Mouse (Mus musculus) liver, embryonic 15.5 days (tissue): ENCODE data around the gene Vps37c. TPM values are rescaled to one million over a fixed set of nuclear protein-coding genes. Genes with fewer than 3 reads are reported as not detected.

ENCODE experiments used
- ATAC-seq: fragments of 200-750 bp; cut with Nextera tagmentation; 2 replicates; pipeline ENCODE4 v1.8.0; 2017; ENCODE audit warnings: moderate number of reproducible peaks, mild to moderate bottlenecking, moderate library complexity; ENCODE audit not compliant: insufficient read depth
- H3K27ac ChIP-seq: fragments of 300-500 bp; sonication (generic); replicated peaks from 2 replicates; pipeline ENCODE4 v1.5.1; 2015; ENCODE audit warnings: mild to moderate bottlenecking, inconsistent platforms
- H3K27me3 ChIP-seq: fragments of 300-500 bp; sonication (generic); 2 replicates; pipeline ENCODE4 v1.6.1; 2015; ENCODE audit warnings: mild to moderate bottlenecking, inconsistent platforms
- H3K36me3 ChIP-seq: fragments of 300-500 bp; sonication (generic); replicated peaks from 2 replicates; pipeline ENCODE4 v1.6.1; 2015; ENCODE audit warnings: moderate library complexity, mild to moderate bottlenecking, inconsistent platforms
- H3K4me1 ChIP-seq: fragments of 300-500 bp; sonication (generic); replicated peaks from 2 replicates; pipeline ENCODE4 v1.6.1; 2015; ENCODE audit warnings: inconsistent platforms
- H3K4me2 ChIP-seq: fragments of 300-500 bp; sonication (generic); 2 replicates; pipeline ENCODE4 v1.6.1; 2015; ENCODE audit warnings: moderate library complexity, mild to moderate bottlenecking, inconsistent platforms
- H3K4me3 ChIP-seq: fragments of 300-500 bp; sonication (generic); replicated peaks from 2 replicates; pipeline ENCODE4 v1.5.1; 2015; ENCODE audit warnings: mild to moderate bottlenecking, inconsistent platforms
- H3K9ac ChIP-seq: fragments of 300-500 bp; sonication (generic); 2 replicates; pipeline ENCODE4 v1.6.1; 2015; ENCODE audit warnings: moderate library complexity, mild to moderate bottlenecking, inconsistent platforms
- H3K9me3 ChIP-seq: fragments of 300-500 bp; sonication (generic); replicated peaks from 2 replicates; pipeline ENCODE4 v1.6.1; 2016; ENCODE audit warnings: inconsistent platforms
- WGBS: fragments of 180-500 bp; shearing (Covaris S2); methylation state at CpG from one replicate; pipeline ENCODE4 v1.1.7; 2015; ENCODE audit warnings: mixed read lengths; ENCODE audit not compliant: insufficient replicate concordance; 5-methylcytosine and 5-hydroxymethylcytosine counted together
- polyA plus RNA-seq: library from polyadenylated mRNA; unstranded; fragments of >200 nt; fragmentation: Nextera tagmentation; extraction: Ambion mirVana; gene quantifications from 2 replicates; pipeline ENCODE4 v1.2.1, GENCODE M21; 2015

Vps37c gene
- polyA plus RNA-seq, 1 experiment from 2014 or later = 11.4 TPM

DNA sequence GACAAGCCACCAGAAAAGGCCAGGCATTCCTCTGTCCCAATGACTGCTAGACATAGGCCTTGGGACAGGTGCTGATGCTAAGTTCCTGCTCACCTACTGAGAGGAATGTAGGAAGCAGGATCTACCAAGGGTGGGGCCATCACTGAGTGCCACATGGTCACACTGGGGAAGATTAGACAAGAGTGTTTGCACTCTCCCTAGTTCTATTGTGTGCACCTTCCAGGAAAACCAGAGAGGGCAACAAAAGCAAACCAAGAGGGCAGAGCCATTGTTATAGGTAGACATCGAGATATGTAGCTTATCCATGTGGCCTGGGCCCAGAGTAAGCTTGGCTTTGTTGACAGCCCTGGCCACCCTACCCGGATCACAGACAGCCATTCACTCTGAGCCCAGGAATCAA is 2.8 kb upstream of the Vps37c start:
- H3K9me3 ChIP-seq = no peaks in the 10 kb centered on the region
- ATAC-seq = no peak
- no peak overlapping the region for H3K4me3 ChIP-seq
- H3K36me3 ChIP-seq = no peaks in the 10 kb centered on the region
- peaks cover 4% of the 10 kb centered on the region; the same call in 1 of the 2 replicates for H3K27me3 ChIP-seq
- 54% methylated on average over 2 of the region's 2 CpGs for WGBS
- H3K27ac ChIP-seq = no peak overlapping the region
- H3K9ac ChIP-seq = no peak overlapping the region; the same call in 1 of the 2 replicates
- no peak overlapping the region for H3K4me2 ChIP-seq
- H3K4me1 ChIP-seq = peaks cover 36% of the 10 kb centered on the region

DNA sequence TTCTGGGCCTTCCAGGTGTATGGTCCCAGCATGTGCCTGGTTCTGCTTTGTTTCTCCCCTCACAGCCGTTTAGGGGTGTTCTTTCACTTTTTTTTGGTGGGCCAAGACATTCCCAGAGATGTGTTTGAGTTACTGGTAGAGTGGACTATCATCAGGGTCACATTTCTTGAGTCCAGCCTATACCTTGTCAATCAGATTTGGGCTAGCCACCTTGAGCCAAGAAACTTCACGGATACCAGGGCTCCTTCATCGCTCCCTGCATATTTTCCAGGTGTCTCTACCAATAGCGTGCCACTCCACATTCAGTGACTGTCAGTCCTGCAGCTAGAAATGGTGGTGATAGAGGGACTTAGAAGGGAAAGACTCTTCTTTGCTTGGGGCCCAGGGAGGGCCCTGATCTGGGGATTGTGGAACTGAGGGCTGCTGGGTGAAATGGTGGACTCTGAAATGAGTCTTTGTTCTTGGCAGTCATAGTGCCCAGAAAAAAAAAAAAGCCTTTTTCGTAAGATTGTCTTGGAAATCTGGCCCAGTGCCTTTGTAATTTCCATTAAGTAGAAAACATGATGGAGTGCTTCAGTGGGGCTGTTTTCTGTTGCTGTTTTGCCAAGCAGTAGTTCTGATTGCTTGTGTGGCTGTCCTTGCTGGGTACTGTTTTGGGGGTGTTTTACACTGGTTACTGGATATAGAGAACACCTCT is 1.1 kb downstream of the Vps37c start:
- Histone ChIP-seq H3K4me2 (peak overlapping the region; percentile 86), H3K4me1 (peaks cover 69% of the 10 kb centered on the region), H3K9me3 (no peaks in the 10 kb centered on the region), H3K27ac (peak overlapping the region; percentile 97), H3K9ac (peak overlapping the region; percentile 81), H3K4me3 (peak overlapping the region; percentile 84), H3K36me3 (0 out of 2 replicates have a peak, but pooled peaks cover 4% of the 10 kb centered on the region), H3K27me3 (no peaks in the 10 kb centered on the region)
- 57% methylated on average over 5 of the region's 5 CpGs for WGBS
- no peak for ATAC-seq

DNA sequence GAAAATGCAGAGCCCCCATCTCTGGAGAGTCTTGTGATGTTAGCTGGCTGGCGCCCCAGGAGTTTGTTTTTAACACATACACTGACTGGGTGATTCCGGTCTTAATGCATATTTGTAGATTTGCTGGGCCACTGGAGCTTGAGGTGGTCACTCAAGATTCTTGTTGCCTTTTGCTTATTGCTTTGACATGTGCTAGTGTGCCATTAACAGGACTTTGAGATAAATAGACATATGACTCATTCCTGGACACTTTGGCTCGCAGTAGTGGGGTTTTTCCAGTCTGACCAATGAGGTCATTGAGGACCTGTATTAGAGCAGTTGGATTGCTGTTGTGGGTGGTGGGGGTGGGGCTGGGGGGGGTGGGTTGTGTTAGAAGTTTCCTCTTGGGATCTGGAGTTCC is 1.8 kb downstream of the Vps37c start:
- Histone ChIP-seq H3K27me3 (no peaks in the 10 kb centered on the region), H3K36me3 (0 out of 2 replicates have a peak, but pooled peaks cover 4% of the 10 kb centered on the region), H3K4me1 (peaks cover 73% of the 10 kb centered on the region), H3K4me2 (peak overlapping the region; percentile 86), H3K4me3 (peak overlapping the region; percentile 84), H3K27ac (peak overlapping the region; percentile 97), H3K9me3 (no peaks in the 10 kb centered on the region), H3K9ac (no peak overlapping the region)
- WGBS = 77% methylated on average over 3 of the region's 3 CpGs
- no peak for ATAC-seq

DNA sequence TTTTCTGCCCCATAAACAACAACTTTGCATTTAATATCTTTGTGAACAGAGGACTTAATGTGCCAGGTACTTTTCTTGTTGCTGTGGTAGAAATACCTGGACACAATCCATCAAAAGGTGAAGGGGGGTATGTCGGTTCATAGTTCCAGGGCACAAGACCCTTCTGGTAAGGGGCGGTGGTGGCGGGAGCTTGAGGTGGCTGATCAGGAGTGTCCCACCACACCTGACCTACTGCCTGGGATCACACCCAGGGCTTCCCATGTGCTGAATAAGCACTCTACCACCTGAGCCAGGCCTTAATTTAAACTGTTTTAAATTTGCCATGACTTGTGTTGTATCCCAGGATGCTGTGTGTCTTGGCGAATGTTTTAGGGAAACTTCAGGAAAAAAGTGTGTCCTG is 2.6 kb downstream of the Vps37c start:
- Histone ChIP-seq H3K4me2 (peak overlapping the region; percentile 86), H3K4me1 (peaks cover 74% of the 10 kb centered on the region), H3K27ac (peak overlapping the region; percentile 97), H3K27me3 (no peaks in the 10 kb centered on the region), H3K4me3 (0 out of 2 replicates have a peak overlapping the region, but pooled peaks have one; percentile 1), H3K9me3 (no peaks in the 10 kb centered on the region), H3K9ac (peak overlapping the region; percentile 38; the same call in 1 of the 2 replicates), H3K36me3 (0 out of 2 replicates have a peak, but pooled peaks cover 4% of the 10 kb centered on the region)
- ATAC-seq = no peak
- WGBS = 67% methylated on average over 4 of the region's 4 CpGs

DNA sequence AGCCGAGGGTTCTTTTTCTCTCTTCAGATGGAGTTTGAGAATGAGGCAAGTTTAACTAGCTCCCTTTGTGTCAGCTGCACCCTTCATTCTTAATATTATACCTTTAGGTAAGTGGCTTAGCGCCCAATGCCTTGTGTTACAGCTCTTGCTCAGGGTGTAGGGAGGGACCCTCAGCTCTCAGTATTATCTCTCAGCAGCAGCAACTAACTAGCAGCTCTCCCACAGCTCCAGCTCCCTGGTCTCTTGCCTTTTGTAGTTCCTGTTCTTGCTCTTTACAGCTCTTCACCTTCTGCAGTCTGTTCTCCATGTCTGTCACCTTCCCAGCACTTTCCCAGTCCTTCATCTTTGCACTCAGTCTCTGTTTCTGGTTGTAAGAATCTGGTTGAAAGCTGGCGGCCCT is 3.1 kb downstream of the Vps37c start:
- 0 out of 2 replicates have a peak, but pooled peaks cover 4% of the 10 kb centered on the region for H3K36me3 ChIP-seq
- no peaks in the 10 kb centered on the region for H3K9me3 ChIP-seq
- H3K27ac ChIP-seq = peak overlapping the region; percentile 97
- no peaks in the 10 kb centered on the region for H3K27me3 ChIP-seq
- peak overlapping the region; percentile 1; the same call in 1 of the 2 replicates for H3K4me3 ChIP-seq
- peak overlapping the region; percentile 38; the same call in 1 of the 2 replicates for H3K9ac ChIP-seq
- peak overlapping the region; percentile 86 for H3K4me2 ChIP-seq
- ATAC-seq = no peak
- peaks cover 75% of the 10 kb centered on the region for H3K4me1 ChIP-seq
- 30% methylated on average over 3 of the region's 3 CpGs for WGBS

DNA sequence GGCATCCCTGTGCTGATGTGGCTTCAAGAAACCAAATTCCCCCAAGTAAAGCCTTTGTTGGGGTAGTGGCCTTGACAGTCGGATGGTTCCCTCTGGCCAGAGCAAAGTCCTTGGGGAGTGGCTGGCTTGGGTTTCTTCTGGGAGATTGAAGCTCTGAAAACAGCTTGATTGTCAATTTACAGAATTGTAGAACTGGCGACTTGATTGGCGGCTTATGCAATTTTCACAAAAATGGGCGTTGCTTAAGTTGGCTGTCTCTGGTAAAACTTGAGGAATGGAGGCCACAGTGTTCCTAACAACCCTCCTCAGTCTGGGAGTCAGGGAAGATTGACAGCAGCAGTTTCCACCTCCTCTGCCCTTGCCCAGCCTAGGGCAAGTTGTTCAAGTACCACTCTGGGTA is 3.8 kb downstream of the Vps37c start:
- Histone ChIP-seq H3K4me2 (peak overlapping the region; percentile 86), H3K4me1 (peaks cover 81% of the 10 kb centered on the region), H3K36me3 (0 out of 2 replicates have a peak, but pooled peaks cover 4% of the 10 kb centered on the region), H3K9me3 (no peaks in the 10 kb centered on the region), H3K4me3 (0 out of 2 replicates have a peak overlapping the region, but pooled peaks have one; percentile 1), H3K9ac (peak overlapping the region; percentile 38; the same call in 1 of the 2 replicates), H3K27ac (peak overlapping the region; percentile 97), H3K27me3 (no peaks in the 10 kb centered on the region)
- WGBS = 65% methylated on average over 4 of the region's 4 CpGs
- no peak for ATAC-seq

DNA sequence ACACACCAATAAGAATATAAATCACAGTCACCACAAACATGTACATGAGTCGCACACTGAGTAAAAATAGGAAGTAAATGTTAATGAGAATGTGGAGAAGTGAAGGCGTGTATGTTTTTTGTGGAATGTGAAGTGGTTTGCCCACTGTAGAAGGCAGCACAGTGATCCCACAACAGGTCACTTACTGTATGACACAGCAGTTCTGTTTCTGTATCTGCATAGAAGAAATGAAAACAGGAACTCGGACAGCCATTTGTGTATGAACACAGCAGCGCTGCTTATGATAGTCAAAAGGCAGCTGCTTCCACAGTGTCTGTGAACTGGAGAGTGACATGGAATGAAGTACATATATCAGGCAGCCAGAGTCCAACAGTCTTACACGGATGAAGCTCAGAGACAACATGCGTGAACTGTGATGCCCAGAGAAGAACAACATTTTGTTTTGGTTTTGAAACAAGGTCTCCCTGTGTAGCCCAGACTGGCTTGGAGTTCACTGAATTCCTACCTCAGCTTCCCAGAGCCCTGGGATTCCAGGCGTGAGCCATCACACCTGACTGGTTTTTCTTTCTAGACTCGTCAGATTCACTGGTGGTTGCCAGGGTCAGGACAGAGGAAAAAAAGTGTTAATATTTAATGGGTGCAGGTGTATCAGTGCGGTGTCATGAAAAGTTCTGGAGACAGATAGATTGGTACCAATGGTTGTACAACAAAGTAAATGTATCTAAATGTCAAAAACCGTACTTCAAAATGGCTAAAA is 5.6 kb downstream of the Vps37c start:
- 56% methylated on average over 10 of the region's 10 CpGs for WGBS
- no peak for ATAC-seq
- Histone ChIP-seq H3K36me3 (0 out of 2 replicates have a peak, but pooled peaks cover 7% of the 10 kb centered on the region), H3K27me3 (no peaks in the 10 kb centered on the region), H3K4me1 (peaks cover 87% of the 10 kb centered on the region), H3K4me3 (no peak overlapping the region), H3K9me3 (no peaks in the 10 kb centered on the region), H3K27ac (0 out of 2 replicates have a peak overlapping the region, but pooled peaks have one; percentile 6), H3K9ac (no peak overlapping the region), H3K4me2 (no peak overlapping the region)

DNA sequence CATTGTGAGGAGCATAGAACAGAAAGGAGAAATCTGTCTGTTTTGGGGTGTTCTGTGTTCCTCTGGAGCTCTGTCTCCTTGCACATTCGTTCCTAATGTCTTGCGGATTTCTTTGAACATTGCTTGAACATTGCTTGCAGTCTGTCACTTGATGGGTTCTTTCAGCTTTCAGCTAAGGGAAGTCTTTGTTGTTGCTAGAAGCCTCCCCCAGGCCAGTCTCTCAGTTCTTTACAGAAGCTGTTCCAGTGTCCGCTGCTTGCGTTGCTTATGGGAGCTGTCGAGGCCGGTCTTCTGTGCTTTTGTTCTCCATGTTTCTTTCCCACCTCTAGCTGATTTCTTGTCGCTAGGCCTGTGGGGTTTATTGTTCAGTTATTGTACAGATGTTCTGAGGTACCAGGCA is 7.3 kb downstream of the Vps37c start:
- H3K9ac ChIP-seq = no peak overlapping the region
- peak overlapping the region; percentile 53 for H3K27ac ChIP-seq
- ATAC-seq = no peak

DNA sequence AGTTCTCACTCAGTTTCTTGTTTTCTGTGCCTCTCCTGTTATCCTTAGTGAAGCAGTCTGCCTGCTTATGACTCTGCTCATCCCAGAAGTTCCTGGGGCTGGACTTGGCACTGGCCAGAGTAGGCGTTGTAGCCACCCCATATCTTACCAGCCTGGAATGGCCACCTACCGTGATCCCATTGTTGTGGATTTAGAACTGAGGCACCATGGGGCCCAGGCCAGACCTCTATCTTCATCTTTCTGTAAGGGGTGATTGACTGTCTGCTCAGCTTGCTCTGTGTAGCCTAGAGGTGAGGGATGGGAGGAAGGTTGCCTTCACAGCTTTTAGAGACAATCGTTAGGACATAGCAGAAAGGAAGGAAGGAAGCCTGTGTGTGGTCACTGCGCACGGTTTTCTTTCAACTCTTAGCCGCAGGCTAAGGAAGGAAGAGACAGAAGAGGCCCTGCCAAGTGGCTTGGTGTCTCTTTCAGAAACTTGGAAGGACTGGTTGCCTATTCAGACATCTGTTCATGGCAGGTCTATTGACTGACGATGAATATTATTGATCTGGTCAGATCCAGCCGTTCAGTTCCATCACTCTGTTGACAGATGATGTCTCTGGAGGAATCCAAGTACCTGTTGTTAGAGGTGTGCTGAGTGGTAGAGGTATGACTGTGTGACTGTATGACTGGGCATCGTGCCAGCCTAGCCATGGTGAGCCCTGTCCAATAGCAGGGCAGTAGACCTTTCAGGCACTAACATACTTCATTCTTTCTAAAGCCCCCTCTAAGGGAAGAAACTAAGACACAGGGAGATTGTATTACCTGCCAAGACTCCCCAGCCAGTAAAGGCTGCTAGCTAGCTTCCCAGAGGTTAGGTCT is 9.8 kb downstream of the Vps37c start:
- Histone ChIP-seq H3K9me3 (no peaks in the 10 kb centered on the region), H3K27ac (peak overlapping the region; percentile 75), H3K27me3 (no peaks in the 10 kb centered on the region), H3K36me3 (0 out of 2 replicates have a peak, but pooled peaks cover 4% of the 10 kb centered on the region), H3K4me3 (no peak overlapping the region), H3K4me2 (peak overlapping the region; percentile 18; the same call in 1 of the 2 replicates), H3K9ac (no peak overlapping the region), H3K4me1 (peaks cover 87% of the 10 kb centered on the region)
- peak; percentile 19; the same call in 1 of the 2 replicates for ATAC-seq
- WGBS = 30% methylated on average over 9 of the region's 9 CpGs

More for the DNA sequence above, 7.3 kb downstream of the Vps37c start:
- H3K36me3 ChIP-seq = 0 out of 2 replicates have a peak, but pooled peaks cover 7% of the 10 kb centered on the region
- no peaks in the 10 kb centered on the region for H3K9me3 ChIP-seq
- no peaks in the 10 kb centered on the region for H3K27me3 ChIP-seq
- no peak overlapping the region; the same call in 1 of the 2 replicates for H3K4me2 ChIP-seq
- H3K4me3 ChIP-seq = no peak overlapping the region
- H3K4me1 ChIP-seq = peaks cover 87% of the 10 kb centered on the region
- 69% methylated on average over 7 of the region's 7 CpGs for WGBS

DNA sequence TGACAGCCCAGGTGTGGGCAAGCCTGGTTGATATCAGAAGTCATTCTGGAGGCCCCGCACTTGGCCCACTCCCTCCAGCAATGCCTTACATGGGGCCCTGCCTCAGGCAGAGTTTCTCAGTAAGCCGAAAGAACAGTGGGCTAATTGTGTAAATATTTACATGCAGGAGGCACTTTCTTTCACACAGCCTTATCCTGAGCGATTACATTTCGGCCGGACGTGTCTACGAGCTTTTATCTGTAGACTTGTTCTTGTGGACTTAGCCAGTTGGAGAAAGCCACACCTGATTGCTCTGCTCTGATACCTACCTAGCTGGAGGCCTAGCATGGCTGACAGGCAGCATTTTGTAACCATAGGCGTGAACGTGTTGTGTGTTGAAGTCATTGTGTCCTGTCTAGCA is 11.3 kb downstream of the Vps37c start:
- peaks cover 90% of the 10 kb centered on the region for H3K4me1 ChIP-seq
- peak; percentile 47; the same call in 1 of the 2 replicates for ATAC-seq
- H3K4me2 ChIP-seq = peak overlapping the region; percentile 43
- H3K9ac ChIP-seq = 0 out of 2 replicates have a peak overlapping the region, but pooled peaks have one; percentile 20
- H3K4me3 ChIP-seq = no peak overlapping the region
- no peaks in the 10 kb centered on the region for H3K9me3 ChIP-seq
- H3K36me3 ChIP-seq = 0 out of 2 replicates have a peak, but pooled peaks cover 3% of the 10 kb centered on the region
- WGBS = 14% methylated on average over 9 of the region's 9 CpGs
- peak overlapping the region; percentile 75 for H3K27ac ChIP-seq
- H3K27me3 ChIP-seq = no peaks in the 10 kb centered on the region
